Mouse (Mus musculus): Measurements from ENCODE around the gene Rrp15. TPM values are rescaled to one million over a fixed set of nuclear protein-coding genes. Genes with fewer than 3 reads are reported as not detected.

The Rrp15 gene
- polyA plus RNA-seq, 1 experiment: 76.8 TPM

- no peaks in the 10 kb centered on the region for H3K4me1 ChIP-seq (ENCODE audit: control insufficient read depth, insufficient read depth, low read length)
- H3K9me3 ChIP-seq (replicated peaks; ENCODE audit: control insufficient read depth, insufficient read depth, low read length, poor library complexity, severe bottlenecking): no peaks in the 10 kb centered on the region
- TF ChIP-seq CTCF (IDR thresholded peaks at IDR 0.05; ENCODE audit: low read depth, low read length) (peak; percentile 23), POLR2A (IDR thresholded peaks at IDR 0.05; ENCODE audit: insufficient read depth, low read length) (no peak), EP300 (IDR thresholded peaks at IDR 0.05; ENCODE audit: insufficient read depth, low read depth, low read length) (no peak)
- H3K36me3 ChIP-seq (ENCODE audit: control insufficient read depth, insufficient read depth, low read length, poor library complexity, severe bottlenecking): peaks cover 8% of the 10 kb centered on the region
- no peak overlapping the region for H3K4me3 ChIP-seq (ENCODE audit: low read depth, low read length)
- H3K9ac ChIP-seq (ENCODE audit: low read depth, poor library complexity, severe bottlenecking): no peak overlapping the region
- no peaks in the 10 kb centered on the region for H3K27me3 ChIP-seq (ENCODE audit: control insufficient read depth, insufficient read depth, low read length, poor library complexity, severe bottlenecking)
- H3K27ac ChIP-seq (ENCODE audit: insufficient read depth, low read length): no peak overlapping the region
Measured at GRCm38 (mm10) chr1:186712802-186713471, 36.2 kb downstream of the Rrp15 start.

- H3K27me3 ChIP-seq (ENCODE audit: control insufficient read depth, insufficient read depth, low read length, poor library complexity, severe bottlenecking): peaks cover 10% of the 10 kb centered on the region
- no peaks in the 10 kb centered on the region for H3K36me3 ChIP-seq (ENCODE audit: control insufficient read depth, insufficient read depth, low read length, poor library complexity, severe bottlenecking)
- no peaks in the 10 kb centered on the region for H3K4me1 ChIP-seq (ENCODE audit: control insufficient read depth, insufficient read depth, low read length)
- TF ChIP-seq POLR2A (IDR thresholded peaks at IDR 0.05; ENCODE audit: insufficient read depth, low read length) (no peak), EP300 (IDR thresholded peaks at IDR 0.05; ENCODE audit: insufficient read depth, low read depth, low read length) (no peak), CTCF (IDR thresholded peaks at IDR 0.05; ENCODE audit: low read depth, low read length) (no peak)
- no peaks in the 10 kb centered on the region for H3K9me3 ChIP-seq (replicated peaks; ENCODE audit: control insufficient read depth, insufficient read depth, low read length, poor library complexity, severe bottlenecking)
- H3K27ac ChIP-seq (ENCODE audit: insufficient read depth, low read length): no peak within 1 kb of the TSS
- peak within 1 kb of the TSS; percentile 64 for H3K9ac ChIP-seq (ENCODE audit: low read depth, poor library complexity, severe bottlenecking)
- peak within 1 kb of the TSS; percentile 55 for H3K4me3 ChIP-seq (ENCODE audit: low read depth, low read length)
Measured at GRCm38 (mm10) chr1:186705915-186706248, 43.3 kb downstream of the Rrp15 start, which contains the start of gene Tgfb2. Gene Tgfb2 (minus strand): TSS chr1:186705989.

GRCm38 (mm10) chr1:186705203-186705914 lies 43.8 kb downstream of the Rrp15 start:
- Histone ChIP-seq H3K27me3 (ENCODE audit: control insufficient read depth, insufficient read depth, low read length, poor library complexity, severe bottlenecking) (peaks cover 10% of the 10 kb centered on the region), H3K4me3 (ENCODE audit: low read depth, low read length) (peak overlapping the region; percentile 55), H3K9me3 (replicated peaks; ENCODE audit: control insufficient read depth, insufficient read depth, low read length, poor library complexity, severe bottlenecking) (no peaks in the 10 kb centered on the region), H3K36me3 (ENCODE audit: control insufficient read depth, insufficient read depth, low read length, poor library complexity, severe bottlenecking) (no peaks in the 10 kb centered on the region), H3K27ac (ENCODE audit: insufficient read depth, low read length) (no peak overlapping the region), H3K4me1 (ENCODE audit: control insufficient read depth, insufficient read depth, low read length) (no peaks in the 10 kb centered on the region), H3K9ac (ENCODE audit: low read depth, poor library complexity, severe bottlenecking) (peak overlapping the region; percentile 64)
- no peak for TF ChIP-seq POLR2A (IDR thresholded peaks at IDR 0.05; ENCODE audit: insufficient read depth, low read length)
- TF ChIP-seq CTCF (IDR thresholded peaks at IDR 0.05; ENCODE audit: low read depth, low read length): peak; percentile 5

- Histone ChIP-seq H3K4me1 (ENCODE audit: control insufficient read depth, insufficient read depth, low read length) (no peaks in the 10 kb centered on the region), H3K9ac (ENCODE audit: low read depth, poor library complexity, severe bottlenecking) (peak overlapping the region; percentile 19), H3K27me3 (ENCODE audit: control insufficient read depth, insufficient read depth, low read length, poor library complexity, severe bottlenecking) (peaks cover 10% of the 10 kb centered on the region), H3K9me3 (replicated peaks; ENCODE audit: control insufficient read depth, insufficient read depth, low read length, poor library complexity, severe bottlenecking) (no peaks in the 10 kb centered on the region), H3K27ac (ENCODE audit: insufficient read depth, low read length) (no peak overlapping the region), H3K4me3 (ENCODE audit: low read depth, low read length) (peak overlapping the region; percentile 38), H3K36me3 (ENCODE audit: control insufficient read depth, insufficient read depth, low read length, poor library complexity, severe bottlenecking) (no peaks in the 10 kb centered on the region)
- no peak for TF ChIP-seq POLR2A (IDR thresholded peaks at IDR 0.05; ENCODE audit: insufficient read depth, low read length)
- no peak for TF ChIP-seq EP300 (IDR thresholded peaks at IDR 0.05; ENCODE audit: insufficient read depth, low read depth, low read length)
- no peak for TF ChIP-seq CTCF (IDR thresholded peaks at IDR 0.05; ENCODE audit: low read depth, low read length)
Measured at GRCm38 (mm10) chr1:186703980-186704701, 45.0 kb downstream of the Rrp15 start.

- no peak overlapping the region for H3K9ac ChIP-seq (ENCODE audit: low read depth, poor library complexity, severe bottlenecking)
- TF ChIP-seq EP300 (IDR thresholded peaks at IDR 0.05; ENCODE audit: insufficient read depth, low read depth, low read length) (no peak), CTCF (IDR thresholded peaks at IDR 0.05; ENCODE audit: low read depth, low read length) (no peak), POLR2A (IDR thresholded peaks at IDR 0.05; ENCODE audit: insufficient read depth, low read length) (no peak)
- H3K27me3 ChIP-seq (ENCODE audit: control insufficient read depth, insufficient read depth, low read length, poor library complexity, severe bottlenecking): peaks cover 10% of the 10 kb centered on the region
- H3K4me3 ChIP-seq (ENCODE audit: low read depth, low read length): no peak overlapping the region
- no peaks in the 10 kb centered on the region for H3K4me1 ChIP-seq (ENCODE audit: control insufficient read depth, insufficient read depth, low read length)
- no peaks in the 10 kb centered on the region for H3K36me3 ChIP-seq (ENCODE audit: control insufficient read depth, insufficient read depth, low read length, poor library complexity, severe bottlenecking)
- no peak overlapping the region for H3K27ac ChIP-seq (ENCODE audit: insufficient read depth, low read length)
- H3K9me3 ChIP-seq (replicated peaks; ENCODE audit: control insufficient read depth, insufficient read depth, low read length, poor library complexity, severe bottlenecking): no peaks in the 10 kb centered on the region
Measured at GRCm38 (mm10) chr1:186703256-186703979, 45.7 kb downstream of the Rrp15 start.
